Mouse (Mus musculus): ENCODE data around the gene Olfr223. TPM values are rescaled to one million over a fixed set of nuclear protein-coding genes. Genes with fewer than 3 reads are reported as not detected.
"Not testable (repeated sequence)": the region's sequence is repeated elsewhere in the genome, so short reads cannot be mapped to it uniquely, and the experiment has no call there.

Olfr223 gene
- total and polyA plus RNA-seq, 3 experiments = not detected

DNA sequence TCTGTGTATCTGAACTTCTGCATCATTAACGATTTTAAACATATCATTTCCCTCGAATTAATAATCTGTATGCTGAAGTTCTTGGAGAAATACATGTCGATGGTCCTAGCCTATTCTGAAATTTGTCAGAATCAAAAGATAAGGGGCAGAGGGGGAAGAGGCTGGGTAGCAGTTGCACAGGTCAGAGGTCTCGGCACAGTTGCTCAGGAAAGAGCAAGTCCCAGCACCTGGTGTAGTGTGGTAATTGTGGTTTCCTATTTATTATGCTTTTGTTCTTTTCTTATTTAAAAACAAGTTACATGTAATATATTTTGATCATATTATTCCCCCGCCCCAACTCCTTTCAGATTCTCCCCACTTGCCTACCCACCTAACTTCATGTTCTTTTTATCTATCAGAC, 35.1 kb upstream of the Olfr223 start:
- peaks cover 7% of the 10 kb centered on the region; the same call in 1 of the 2 replicates for H3K27me3 ChIP-seq (ENCODE audit: insufficient read depth, low read length)
- DNase-seq (ENCODE audit: low spot score) (no peak), ATAC-seq (ENCODE audit: extremely low read depth, insufficient number of reproducible peaks, low FRiP score, poor library complexity, severe bottlenecking) (no peak)
- TF ChIP-seq GATA1 (IDR thresholded peaks at IDR 0.05; ENCODE audit: borderline replicate concordance, low read length) (no peak), CTCF (IDR thresholded peaks at IDR 0.05; ENCODE audit: low read depth, low read length) (no peak), TAL1 (conservative IDR thresholded peaks at IDR 0.05; ENCODE audit: low read depth, low read length) (no peak), POLR2AphosphoS5 (IDR thresholded peaks at IDR 0.05; ENCODE audit: insufficient replicate concordance, low read depth, low read length) (no peak)
- H3K9me3 ChIP-seq (replicated peaks) = no peaks in the 10 kb centered on the region
- H3K4me3 ChIP-seq (ENCODE audit: low read depth, low read length) = no peak overlapping the region
- no peaks in the 10 kb centered on the region for H3K4me1 ChIP-seq (ENCODE audit: insufficient read depth, low read depth, low read length)
- no peaks in the 10 kb centered on the region for H3K36me3 ChIP-seq (replicated peaks)

DNA sequence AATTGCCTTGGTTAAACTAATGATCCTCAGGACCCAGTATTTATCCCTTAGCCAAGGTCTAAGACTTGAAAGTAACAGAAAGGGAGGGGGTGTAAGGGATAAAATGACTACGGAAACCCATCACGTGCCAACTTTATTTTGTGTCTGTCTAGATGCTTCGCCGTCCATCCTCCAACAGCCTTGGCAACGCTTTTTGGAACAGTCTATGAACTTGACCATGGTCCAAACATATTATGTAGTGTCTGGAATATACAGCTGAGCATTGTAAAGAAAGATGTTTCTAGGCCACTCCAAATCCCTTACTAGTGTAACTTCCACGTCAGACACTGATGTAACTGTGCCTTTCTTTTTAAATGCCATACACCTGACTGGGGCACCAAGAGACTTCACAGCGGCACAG, 33.1 kb upstream of the Olfr223 start:
- Histone ChIP-seq H3K4me3 (ENCODE audit: low read depth, low read length) (no peak overlapping the region), H3K27me3 (ENCODE audit: insufficient read depth, low read length) (peaks cover 7% of the 10 kb centered on the region; the same call in 1 of the 2 replicates), H3K9me3 (replicated peaks) (no peaks in the 10 kb centered on the region), H3K36me3 (replicated peaks) (no peaks in the 10 kb centered on the region), H3K4me1 (ENCODE audit: insufficient read depth, low read depth, low read length) (no peaks in the 10 kb centered on the region)
- TF ChIP-seq CTCF (IDR thresholded peaks at IDR 0.05; ENCODE audit: low read depth, low read length) (no peak), POLR2AphosphoS5 (IDR thresholded peaks at IDR 0.05; ENCODE audit: insufficient replicate concordance, low read depth, low read length) (no peak), GATA2 (IDR thresholded peaks at IDR 0.05; ENCODE audit: borderline replicate concordance, low read depth, low read length) (no peak), GATA1 (IDR thresholded peaks at IDR 0.05; ENCODE audit: borderline replicate concordance, low read length) (no peak), TAL1 (conservative IDR thresholded peaks at IDR 0.05; ENCODE audit: low read depth, low read length) (no peak)
- DNase-seq (ENCODE audit: low spot score) (no peak), ATAC-seq (ENCODE audit: extremely low read depth, insufficient number of reproducible peaks, low FRiP score, poor library complexity, severe bottlenecking) (no peak)

DNA sequence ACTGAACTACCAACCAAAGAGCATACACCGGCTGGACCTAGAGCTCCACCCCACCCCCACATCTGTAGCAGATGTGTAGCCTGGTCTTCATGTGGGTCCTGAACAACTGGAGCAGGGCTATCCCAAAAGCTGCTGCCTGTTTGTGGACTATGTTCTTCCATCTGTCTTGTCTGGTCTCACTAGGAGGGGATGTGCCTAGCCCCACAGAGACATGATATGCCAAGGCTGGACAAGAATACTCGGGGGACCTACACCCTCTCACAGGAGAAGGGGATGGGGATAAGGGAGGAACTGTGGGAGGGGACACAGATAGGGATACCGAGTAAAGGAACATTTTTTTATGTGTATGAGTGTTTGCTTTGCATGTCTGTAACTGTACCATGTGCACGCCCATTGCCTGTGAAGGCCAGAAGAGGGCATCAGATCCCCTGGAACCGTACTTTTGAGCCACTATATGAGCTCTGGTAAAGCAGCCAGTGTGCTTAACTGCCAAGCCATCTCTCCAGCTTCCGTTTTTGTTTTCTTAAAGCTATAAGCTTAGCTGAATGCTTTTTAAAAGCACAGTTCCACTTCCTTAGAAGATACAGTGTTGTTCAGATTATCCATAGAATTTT, 31.0 kb upstream of the Olfr223 start:
- TF ChIP-seq POLR2AphosphoS5 (IDR thresholded peaks at IDR 0.05; ENCODE audit: insufficient replicate concordance, low read depth, low read length) (no peak), TAL1 (conservative IDR thresholded peaks at IDR 0.05; ENCODE audit: low read depth, low read length) (no peak), GATA1 (IDR thresholded peaks at IDR 0.05; ENCODE audit: borderline replicate concordance, low read length) (no peak), CTCF (IDR thresholded peaks at IDR 0.05; ENCODE audit: low read depth, low read length) (no peak), GATA2 (IDR thresholded peaks at IDR 0.05; ENCODE audit: borderline replicate concordance, low read depth, low read length) (no peak)
- ATAC-seq (ENCODE audit: extremely low read depth, insufficient number of reproducible peaks, low FRiP score, poor library complexity, severe bottlenecking) = peak; percentile 34; the same call in 1 of the 2 replicates
- no peaks in the 10 kb centered on the region for H3K9me3 ChIP-seq (replicated peaks)
- DNase-seq (ENCODE audit: low spot score) = no peak
- H3K4me3 ChIP-seq (ENCODE audit: low read depth, low read length) = no peak overlapping the region
- no peaks in the 10 kb centered on the region for H3K4me1 ChIP-seq (ENCODE audit: insufficient read depth, low read depth, low read length)
- no peaks in the 10 kb centered on the region for H3K36me3 ChIP-seq (replicated peaks)
- peaks cover 7% of the 10 kb centered on the region; the same call in 1 of the 2 replicates for H3K27me3 ChIP-seq (ENCODE audit: insufficient read depth, low read length)

DNA sequence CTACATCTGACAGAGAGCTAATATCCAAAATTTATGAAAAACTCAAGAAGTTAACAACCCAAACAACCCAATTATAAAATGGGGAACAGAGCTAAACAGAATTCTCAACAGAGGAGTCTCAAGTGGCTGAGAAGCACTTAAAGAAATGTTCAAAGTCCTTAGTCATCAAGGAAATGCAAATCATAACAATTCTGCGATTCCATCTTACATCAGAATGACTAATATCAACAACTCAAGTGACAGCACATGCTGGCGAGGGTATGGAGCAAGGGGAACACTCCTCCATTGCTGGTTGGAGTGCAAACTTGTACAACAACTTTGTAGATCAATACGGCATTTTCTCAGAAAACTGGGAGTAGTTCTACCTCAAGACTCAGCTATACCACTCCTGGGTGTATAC, 29.1 kb upstream of the Olfr223 start:
- ATAC-seq (ENCODE audit: extremely low read depth, insufficient number of reproducible peaks, low FRiP score, poor library complexity, severe bottlenecking) (no peak), DNase-seq (ENCODE audit: low spot score) (no peak)

DNA sequence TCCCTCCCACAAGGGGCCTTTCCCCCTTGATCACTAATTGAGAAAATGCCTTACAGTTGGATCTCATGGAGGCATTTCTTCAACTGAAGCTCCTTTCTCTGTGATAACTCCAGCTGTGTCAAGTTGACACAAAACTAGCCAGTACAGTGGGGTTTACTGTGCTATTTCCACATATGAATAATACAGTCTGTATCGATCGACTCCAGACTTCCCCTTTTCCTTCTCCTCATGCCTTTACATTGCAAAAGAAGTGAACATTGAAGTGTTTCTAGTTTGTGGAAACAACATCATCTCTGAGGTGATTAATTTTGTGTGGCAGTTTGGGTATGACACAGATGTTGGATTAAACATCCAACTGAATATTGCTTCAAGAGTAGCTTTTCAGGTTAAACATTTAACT, 23.9 kb upstream of the Olfr223 start:
- ATAC-seq (ENCODE audit: extremely low read depth, insufficient number of reproducible peaks, low FRiP score, poor library complexity, severe bottlenecking); DNase-seq (ENCODE audit: low spot score); H3K4me1 ChIP-seq (ENCODE audit: insufficient read depth, low read depth, low read length); H3K9me3 ChIP-seq (replicated peaks); H3K4me3 ChIP-seq (ENCODE audit: low read depth, low read length); H3K36me3 ChIP-seq (replicated peaks): not testable (repeated sequence)
- peaks cover 22% of the 10 kb centered on the region for H3K27me3 ChIP-seq (ENCODE audit: insufficient read depth, low read length)

More for the DNA sequence above, 29.1 kb upstream of the Olfr223 start:
- TF ChIP-seq TAL1 (conservative IDR thresholded peaks at IDR 0.05; ENCODE audit: low read depth, low read length) (no peak), GATA2 (IDR thresholded peaks at IDR 0.05; ENCODE audit: borderline replicate concordance, low read depth, low read length) (no peak), GATA1 (IDR thresholded peaks at IDR 0.05; ENCODE audit: borderline replicate concordance, low read length) (no peak), POLR2AphosphoS5 (IDR thresholded peaks at IDR 0.05; ENCODE audit: insufficient replicate concordance, low read depth, low read length) (no peak), CTCF (IDR thresholded peaks at IDR 0.05; ENCODE audit: low read depth, low read length) (no peak)
- Histone ChIP-seq H3K36me3 (replicated peaks) (no peaks in the 10 kb centered on the region), H3K4me3 (ENCODE audit: low read depth, low read length) (no peak overlapping the region), H3K4me1 (ENCODE audit: insufficient read depth, low read depth, low read length) (no peaks in the 10 kb centered on the region), H3K9me3 (replicated peaks) (no peaks in the 10 kb centered on the region), H3K27me3 (ENCODE audit: insufficient read depth, low read length) (peaks cover 16% of the 10 kb centered on the region)

DNA sequence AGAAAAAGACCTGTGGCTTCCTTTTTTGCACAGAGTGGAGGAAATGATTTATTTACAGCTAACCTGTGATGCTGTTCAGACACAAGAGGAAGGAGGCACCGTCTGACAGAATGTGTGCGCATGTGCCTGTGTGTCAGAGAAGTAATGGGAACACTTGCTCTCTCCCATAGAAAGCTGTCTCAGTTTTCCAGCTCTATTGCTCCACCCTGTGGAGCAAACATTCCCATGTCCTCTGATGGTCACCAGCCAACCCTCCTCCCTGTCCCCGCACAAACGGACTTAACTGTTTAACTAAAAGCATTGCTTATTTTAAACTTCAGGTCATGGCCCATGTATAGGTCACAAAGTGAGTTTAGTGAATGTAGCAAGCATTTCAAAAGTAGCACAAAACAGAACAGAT, 21.0 kb upstream of the Olfr223 start:
- Histone ChIP-seq H3K4me1 (ENCODE audit: insufficient read depth, low read depth, low read length) (no peaks in the 10 kb centered on the region), H3K27me3 (ENCODE audit: insufficient read depth, low read length) (peaks cover 26% of the 10 kb centered on the region), H3K4me3 (ENCODE audit: low read depth, low read length) (no peak overlapping the region), H3K9me3 (replicated peaks) (no peaks in the 10 kb centered on the region), H3K36me3 (replicated peaks) (no peaks in the 10 kb centered on the region)
- ATAC-seq (ENCODE audit: extremely low read depth, insufficient number of reproducible peaks, low FRiP score, poor library complexity, severe bottlenecking) (no peak), DNase-seq (ENCODE audit: low spot score) (no peak)
- no peak for TF ChIP-seq TAL1 (conservative IDR thresholded peaks at IDR 0.05; ENCODE audit: low read depth, low read length)

DNA sequence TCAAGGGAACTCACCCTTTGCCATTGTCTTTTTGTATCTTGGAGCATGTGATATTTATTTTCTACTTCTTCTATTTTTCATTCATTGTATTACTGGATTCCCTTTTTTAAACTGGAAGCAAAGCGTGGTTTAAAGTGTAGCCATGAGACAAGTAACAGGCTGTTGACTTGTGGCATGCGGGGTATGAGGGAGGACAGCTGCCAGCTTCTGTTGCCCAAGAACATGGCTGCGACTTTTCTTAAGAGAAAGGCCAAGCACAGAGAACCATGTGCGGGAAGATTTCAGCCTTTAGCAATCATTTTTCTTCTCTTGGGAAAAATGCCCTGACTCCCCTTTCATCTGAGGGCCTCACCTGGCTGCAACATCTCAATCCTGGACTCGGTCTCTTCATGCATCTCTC, 18.6 kb upstream of the Olfr223 start:
- H3K27me3 ChIP-seq (ENCODE audit: insufficient read depth, low read length) = peaks cover 17% of the 10 kb centered on the region
- H3K36me3 ChIP-seq (replicated peaks) = no peaks in the 10 kb centered on the region
- no peaks in the 10 kb centered on the region for H3K4me1 ChIP-seq (ENCODE audit: insufficient read depth, low read depth, low read length)
- DNase-seq (ENCODE audit: low spot score) (no peak), ATAC-seq (ENCODE audit: extremely low read depth, insufficient number of reproducible peaks, low FRiP score, poor library complexity, severe bottlenecking) (no peak)
- H3K9me3 ChIP-seq (replicated peaks) = no peaks in the 10 kb centered on the region
- no peak overlapping the region for H3K4me3 ChIP-seq (ENCODE audit: low read depth, low read length)
- TF ChIP-seq TAL1 (conservative IDR thresholded peaks at IDR 0.05; ENCODE audit: low read depth, low read length) = no peak
- no peak for TF ChIP-seq GATA2 (IDR thresholded peaks at IDR 0.05; ENCODE audit: borderline replicate concordance, low read depth, low read length)
- TF ChIP-seq POLR2AphosphoS5 (IDR thresholded peaks at IDR 0.05; ENCODE audit: insufficient replicate concordance, low read depth, low read length) = no peak
- no peak for TF ChIP-seq GATA1 (IDR thresholded peaks at IDR 0.05; ENCODE audit: borderline replicate concordance, low read length)
- TF ChIP-seq CTCF (IDR thresholded peaks at IDR 0.05; ENCODE audit: low read depth, low read length) = no peak

Data from G1E (cell line).